Mouse (Mus musculus) layer of hippocampus, adult 2 months (tissue): ENCODE data around the gene Ecm2. TPM values are rescaled to one million over a fixed set of nuclear protein-coding genes. Genes with fewer than 3 reads are reported as not detected.

Experiments
- DNase-seq, 2 experiments: peaks; one replicate each; pipeline ENCODE4 v3.0.0; 2022; ENCODE audit warnings: low spot score in 2 of 2
- H3K27ac ChIP-seq: fragments of 200-600 bp; 2 replicates; pipeline ENCODE4 v1.8.1; 2022
- H3K4me3 ChIP-seq: fragments of 200-600 bp; 2 replicates; pipeline ENCODE4 v1.8.1; 2022; ENCODE audit warnings: mild to moderate bottlenecking
- CTCF ChIP-seq: fragments of 200-600 bp; conservative IDR thresholded peaks from 2 replicates; pipeline ENCODE4 v1.8.1; 2022; ENCODE audit warnings: antibody characterized with exemption, mild to moderate bottlenecking, moderate library complexity
- total RNA-seq, 2 experiments: library from RNA; stranded (reverse); gene quantifications; 2 replicates each; pipeline ENCODE4 v1.2.3; 2021

Ecm2 gene
- total RNA-seq, 2 experiments from 2014 or later, result 6.5 to 8.1 TPM

GRCm38 (mm10) chr13:49538693-49539092 lies 34.1 kb downstream of the Ecm2 start:
- H3K27ac ChIP-seq, result no peak overlapping the region
- no peak overlapping the region for H3K4me3 ChIP-seq
- DNase-seq, result no peak
- TF ChIP-seq CTCF, result no peak

DNA sequence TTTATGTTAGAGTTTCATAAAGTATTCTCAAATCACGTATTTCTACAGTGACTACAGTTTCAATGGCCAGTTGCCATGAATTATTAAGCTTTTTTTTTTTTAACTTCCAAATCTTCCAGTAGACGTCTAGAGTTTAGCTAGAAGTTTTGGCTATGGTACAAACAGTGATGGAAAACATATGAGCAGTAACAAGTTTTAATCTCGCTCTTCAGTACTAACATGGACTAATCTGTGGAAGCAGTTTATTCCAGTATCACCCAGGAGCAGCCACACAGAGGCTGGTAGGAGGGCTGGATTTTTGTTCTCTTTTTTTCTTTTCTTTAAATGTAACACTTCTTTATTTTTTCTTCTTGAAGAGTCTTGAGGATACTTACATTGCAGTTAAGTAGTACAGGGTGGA lies 39.7 kb downstream of the Ecm2 start, which contains the start of gene Aspn:
Gene Aspn (plus strand): TSS at position 165 of the 400 bp plus-strand sequence.
- Histone ChIP-seq H3K4me3 (no peak within 1 kb of the TSS), H3K27ac (no peak within 1 kb of the TSS)
- no peak for TF ChIP-seq CTCF
- no peak for DNase-seq

- Histone ChIP-seq H3K27ac (peak overlapping the region; percentile 43; the same call in 1 of the 2 replicates), H3K4me3 (no peak overlapping the region)
- TF ChIP-seq CTCF, result no peak
- DNase-seq, result no peak
Observed at GRCm38 (mm10) chr13:49545646-49546045, 41.0 kb downstream of the Ecm2 start.

DNA sequence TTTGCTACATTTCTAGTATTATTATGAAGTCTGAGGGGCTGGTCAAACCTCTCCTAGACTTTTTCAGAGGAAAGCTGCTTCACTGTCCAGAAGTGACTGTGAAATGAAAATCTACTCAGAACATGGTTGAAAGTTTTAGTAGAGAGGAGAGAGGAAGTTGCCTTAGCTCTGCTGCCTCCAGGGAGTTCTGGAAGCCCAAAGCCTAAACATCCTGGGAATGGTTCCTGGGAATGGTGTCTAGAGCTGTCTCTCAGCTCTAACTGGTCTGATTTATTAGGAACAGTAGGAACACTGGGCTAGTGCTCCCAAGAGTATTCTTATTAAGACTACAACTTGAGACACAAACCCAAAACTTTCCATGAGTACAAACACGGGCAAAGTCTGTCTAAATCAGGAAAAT lies 41.9 kb downstream of the Ecm2 start:
- Histone ChIP-seq H3K27ac (no peak overlapping the region), H3K4me3 (no peak overlapping the region)
- no peak for TF ChIP-seq CTCF
- no peak for DNase-seq

DNA sequence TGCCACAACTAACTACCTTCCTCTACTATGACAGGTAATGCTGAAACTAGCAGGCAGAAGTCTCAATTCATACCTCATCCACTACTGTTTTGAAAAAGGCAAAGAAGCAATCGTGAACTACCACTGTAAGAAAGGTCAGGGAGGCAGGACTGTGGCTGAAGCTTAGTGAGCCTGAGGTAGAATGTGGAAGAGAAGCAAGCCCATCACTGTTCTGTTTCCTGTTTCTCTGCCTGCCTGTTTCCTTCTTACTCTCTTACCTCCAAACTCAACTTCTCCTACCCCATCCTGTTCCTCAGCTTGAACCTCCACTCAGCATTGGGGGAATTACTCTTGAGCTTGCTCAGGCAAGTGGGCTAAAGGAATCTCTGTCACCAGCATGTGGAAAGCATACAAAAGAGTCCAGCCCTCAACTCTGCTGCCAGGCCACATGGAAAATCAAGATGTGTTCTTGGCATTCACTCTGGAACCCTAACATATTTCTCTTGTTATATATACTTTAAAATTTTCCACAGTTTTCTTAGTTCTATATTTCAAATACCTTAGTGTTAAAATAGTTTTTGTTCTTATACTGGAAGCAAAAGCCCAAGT lies 43.0 kb downstream of the Ecm2 start:
- no peak for DNase-seq

GRCm38 (mm10) chr13:49549616-49550015 lies 45.0 kb downstream of the Ecm2 start:
- Histone ChIP-seq H3K4me3 (no peak overlapping the region), H3K27ac (no peak overlapping the region)
- TF ChIP-seq CTCF, result no peak
- DNase-seq, result no peak

More for the DNA sequence above, 43.0 kb downstream of the Ecm2 start:
- no peak overlapping the region for H3K4me3 ChIP-seq
- H3K27ac ChIP-seq, result no peak overlapping the region
- no peak for TF ChIP-seq CTCF

DNA sequence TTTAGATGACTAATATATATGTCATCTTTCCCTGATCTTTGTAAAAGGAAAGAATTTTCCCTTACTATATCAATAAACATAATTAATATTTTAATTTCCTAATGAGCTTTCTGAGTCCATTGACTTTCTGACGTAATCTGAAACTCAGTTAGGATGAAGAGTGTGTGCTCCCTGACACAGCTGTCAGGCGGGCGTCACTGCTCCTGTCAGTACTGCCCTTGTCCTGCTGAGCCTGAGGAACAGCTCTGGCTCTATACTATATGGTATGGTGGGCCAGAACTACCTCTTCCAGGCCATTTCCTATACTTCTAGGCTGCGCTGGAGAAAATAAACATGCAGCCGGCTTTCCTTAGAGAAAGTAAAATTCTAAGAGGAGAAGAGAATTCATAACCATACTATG lies 49.9 kb downstream of the Ecm2 start:
- DNase-seq, result no peak
- Histone ChIP-seq H3K27ac (no peak overlapping the region), H3K4me3 (no peak overlapping the region)
- no peak for TF ChIP-seq CTCF

- TF ChIP-seq CTCF, result no peak
- no peak for DNase-seq
- no peak overlapping the region for H3K27ac ChIP-seq
- H3K4me3 ChIP-seq, result no peak overlapping the region
Observed at GRCm38 (mm10) chr13:49556203-49556602, 51.6 kb downstream of the Ecm2 start.

DNA sequence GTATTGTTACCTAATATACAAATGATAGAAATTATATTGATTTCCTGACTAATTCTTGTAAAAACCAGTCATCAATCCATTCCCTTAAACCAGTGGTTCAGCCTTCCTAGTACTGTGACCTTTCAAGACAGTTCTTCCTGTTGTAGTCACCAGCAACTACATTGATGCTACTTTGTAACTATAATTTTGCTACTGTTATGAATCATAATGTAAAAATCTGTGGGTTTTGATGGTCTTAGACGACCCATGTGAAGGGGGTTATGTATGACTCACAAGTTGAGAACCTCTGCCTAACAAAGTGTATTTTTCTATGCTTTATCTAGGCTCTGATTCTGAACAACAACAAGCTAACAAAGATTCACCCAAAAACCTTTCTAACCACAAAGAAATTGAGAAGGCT lies 52.3 kb downstream of the Ecm2 start:
- Histone ChIP-seq H3K4me3 (no peak overlapping the region), H3K27ac (no peak overlapping the region)
- no peak for DNase-seq
- no peak for TF ChIP-seq CTCF

DNA sequence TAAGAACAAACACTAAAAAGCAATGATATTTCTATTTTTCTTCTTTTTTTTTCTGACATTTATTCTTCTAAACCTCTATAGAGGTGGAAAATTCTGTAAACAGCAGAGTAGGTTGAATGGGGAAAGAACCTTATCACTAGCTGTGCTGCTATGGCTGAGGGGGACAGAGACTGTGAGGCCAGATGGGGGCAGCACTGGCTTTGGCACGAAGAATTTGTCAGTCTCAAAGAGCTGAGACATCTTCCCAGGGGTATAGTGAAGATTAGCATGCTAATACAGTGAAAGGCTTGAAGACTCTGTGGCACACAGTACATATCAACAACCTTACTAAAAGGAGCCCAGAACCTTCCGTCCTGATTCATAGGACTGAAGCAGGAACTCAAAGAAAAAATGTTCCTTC lies 54.6 kb downstream of the Ecm2 start:
- DNase-seq, result no peak
- no peak overlapping the region for H3K27ac ChIP-seq
- no peak overlapping the region for H3K4me3 ChIP-seq
- peak; percentile 69 for TF ChIP-seq CTCF

GRCm38 (mm10) chr13:49560886-49561285 lies 56.3 kb downstream of the Ecm2 start:
- TF ChIP-seq CTCF, result no peak
- Histone ChIP-seq H3K27ac (no peak overlapping the region), H3K4me3 (no peak overlapping the region)
- DNase-seq, result no peak

GRCm38 (mm10) chr13:49564347-49564746 lies 59.7 kb downstream of the Ecm2 start:
- DNase-seq, result no peak
- TF ChIP-seq CTCF, result no peak
- Histone ChIP-seq H3K4me3 (no peak overlapping the region), H3K27ac (no peak overlapping the region)

- no peak for TF ChIP-seq CTCF
- H3K27ac ChIP-seq, result no peak overlapping the region
- no peak for DNase-seq
Observed at GRCm38 (mm10) chr13:49570371-49570770, 65.8 kb downstream of the Ecm2 start.

GRCm38 (mm10) chr13:49571418-49571817 lies 66.8 kb downstream of the Ecm2 start:
- H3K27ac ChIP-seq, result no peak overlapping the region
- no peak overlapping the region for H3K4me3 ChIP-seq
- TF ChIP-seq CTCF, result no peak
- DNase-seq, result no peak

More at GRCm38 (mm10) chr13:49570371-49570770, 65.8 kb downstream of the Ecm2 start:
- no peak overlapping the region for H3K4me3 ChIP-seq
